Mouse (Mus musculus) monocyte, adult 59 days (primary cell): ENCODE measurements around the gene Clec4a3. TPM values are rescaled to one million over a fixed set of nuclear protein-coding genes. Genes with fewer than 3 reads are reported as not detected.

Experiments used
- total RNA-seq, 2 experiments: library from RNA; stranded (reverse); gene quantifications; one replicate each; pipeline ENCODE4 v1.2.4; 2023

Gene Clec4a3
- 100 to 1,000 TPM; 451 to 523 TPM for total RNA-seq

DNA sequence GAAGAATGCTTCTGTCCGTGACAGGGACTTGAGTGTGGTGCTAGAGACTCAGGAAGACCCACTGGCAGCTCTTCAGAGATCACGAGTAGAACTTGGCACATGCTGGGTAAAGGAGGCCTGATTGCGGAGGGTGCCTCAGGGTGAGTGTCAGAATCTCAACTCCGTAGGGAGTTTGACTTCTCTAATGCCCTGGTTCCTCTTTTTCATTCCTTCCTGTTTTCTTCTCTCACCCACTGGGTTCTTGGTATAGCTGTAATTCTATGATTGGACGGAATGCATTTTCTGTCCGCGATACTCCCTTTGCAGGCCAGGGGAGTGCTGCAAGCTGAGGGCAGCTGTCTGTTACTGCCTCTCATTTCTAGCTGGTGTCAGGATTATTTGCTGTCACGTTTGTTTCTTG lies at the start of gene Clec4a3:
TSS of gene Clec4a3 (plus strand) at position 115 of the 400 bp plus-strand sequence.

GRCm38 (mm10) chr6:122921451-122921850 lies 30.9 kb upstream of the Clec4a3 start, which contains the start of gene Clec4a1:
Gene Clec4a1, plus strand, starts transcription at chr6:122921848.

DNA sequence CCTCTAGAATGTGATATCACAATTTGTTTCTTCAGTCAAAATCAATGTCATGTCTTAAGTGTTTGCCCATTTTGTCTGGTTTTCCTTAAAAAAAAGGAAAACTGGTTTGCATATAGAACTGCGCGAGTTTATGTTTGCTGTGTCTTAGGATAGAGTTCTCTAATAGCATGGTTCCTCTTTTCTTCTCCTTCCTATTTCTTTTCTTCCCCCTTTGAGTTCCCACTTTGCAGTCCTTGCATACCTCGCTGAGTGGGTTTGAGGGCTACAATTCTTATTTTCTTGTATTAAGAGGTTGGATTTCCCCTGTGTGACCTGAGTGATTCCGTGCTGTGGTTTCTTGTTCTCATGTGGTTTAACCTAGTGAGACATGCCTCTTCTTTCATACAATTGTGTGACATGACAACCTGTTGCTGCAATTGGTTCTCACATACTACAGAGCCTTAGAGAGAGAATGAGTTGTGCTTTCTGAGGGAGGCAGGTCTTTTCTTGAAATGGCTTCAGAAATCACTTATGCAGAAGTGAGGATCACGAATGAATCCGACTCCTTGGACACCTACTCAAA lies 37.6 kb downstream of the Clec4a3 start, which contains the start of gene Clec4a4:
TSS of gene Clec4a4 (plus strand) at position 492 of the 562 bp plus-strand sequence.

Other genes starting within 250 kb of the Clec4a3 start
- not detected for gene Nanog, start 245.0 kb upstream of the Clec4a3 start, total RNA-seq
- 1 to 10 TPM; 4.6 to 7.1 TPM for gene Slc2a3, start 150.9 kb upstream of the Clec4a3 start, total RNA-seq
- 10 to 100 TPM; 36.7 to 38.0 TPM for gene Foxj2, start 132.6 kb upstream of the Clec4a3 start, total RNA-seq
- 1 to 10 TPM; 1.2 to 1.9 TPM for gene C3ar1, start 96.4 kb upstream of the Clec4a3 start, total RNA-seq
- 10 to 100 TPM; 96.4 to 96.9 TPM for gene Necap1, start 78.0 kb upstream of the Clec4a3 start, total RNA-seq
- 100 to 1,000 TPM; 455 to 474 TPM for gene Clec4a1, start 30.7 kb upstream of the Clec4a3 start, total RNA-seq
- 10 to 100 TPM; 12.8 to 13.9 TPM for gene Clec4a4, start 37.9 kb downstream of the Clec4a3 start, total RNA-seq
- gene Clec4b1, start 97.4 kb downstream of the Clec4a3 start, total RNA-seq, result 10 to 100 TPM; 15.0 to 27.0 TPM
- 100 to 1,000 TPM; 180 to 204 TPM for gene Clec4a2, start 153.9 kb downstream of the Clec4a3 start, total RNA-seq
- 1 to 10 TPM; 2.5 to 4.1 TPM for gene Clec4b2, start 220.4 kb downstream of the Clec4a3 start, total RNA-seq